Mouse (Mus musculus) cerebellum, adult 9-11 months (tissue): ENCODE data around the gene Gm10644.

Experiments used
- DNase-seq: peaks from one replicate; pipeline ENCODE4 v3.0.0; 2022

Gene Gm10644

GRCm38 (mm10) chr8:83980250-83980649, 25.2 kb upstream of the Gm10644 start:
- DNase-seq: peak; percentile 45

- no peak for DNase-seq
Observed at GRCm38 (mm10) chr8:83978200-83978599, 23.2 kb upstream of the Gm10644 start.

GRCm38 (mm10) chr8:83977646-83978045, 22.6 kb upstream of the Gm10644 start:
- DNase-seq: no peak

- no peak for DNase-seq
Observed at GRCm38 (mm10) chr8:83976779-83977350, 21.9 kb upstream of the Gm10644 start.

- no peak for DNase-seq
Observed at GRCm38 (mm10) chr8:83976101-83976630, 21.2 kb upstream of the Gm10644 start.

GRCm38 (mm10) chr8:83974521-83974920, 19.5 kb upstream of the Gm10644 start:
- DNase-seq: peak; percentile 49

- DNase-seq: peak; percentile 75
Observed at GRCm38 (mm10) chr8:83973161-83974031, 18.4 kb upstream of the Gm10644 start.

GRCm38 (mm10) chr8:83972150-83973120, 17.4 kb upstream of the Gm10644 start, which contains the start of gene Prkaca:
Prkaca (plus strand) TSS chr8:83972993.
- peak; percentile 100 for DNase-seq

GRCm38 (mm10) chr8:83971661-83972060, 16.7 kb upstream of the Gm10644 start:
- peak; percentile 46 for DNase-seq

- DNase-seq: no peak
Observed at GRCm38 (mm10) chr8:83971121-83971520, 16.1 kb upstream of the Gm10644 start.

GRCm38 (mm10) chr8:83967701-83968100, 12.7 kb upstream of the Gm10644 start:
- no peak for DNase-seq

GRCm38 (mm10) chr8:83964015-83964765, 9.2 kb upstream of the Gm10644 start:
- DNase-seq: no peak

- DNase-seq: no peak
Observed at GRCm38 (mm10) chr8:83956789-83957188, 1.8 kb upstream of the Gm10644 start.

GRCm38 (mm10) chr8:83955958-83956218, 883 bp upstream of the Gm10644 start:
- no peak for DNase-seq

GRCm38 (mm10) chr8:83954749-83955105, 278 bp downstream of the Gm10644 start:
- DNase-seq: no peak

GRCm38 (mm10) chr8:83945540-83945939, 9.5 kb downstream of the Gm10644 start:
- no peak for DNase-seq

- DNase-seq: no peak
Observed at GRCm38 (mm10) chr8:83942446-83942845, 12.6 kb downstream of the Gm10644 start.

- DNase-seq: no peak
Observed at GRCm38 (mm10) chr8:83941066-83941677, 13.8 kb downstream of the Gm10644 start.

- DNase-seq: no peak
Observed at GRCm38 (mm10) chr8:83938330-83938729, 16.7 kb downstream of the Gm10644 start.

GRCm38 (mm10) chr8:83937645-83938044, 17.4 kb downstream of the Gm10644 start:
- no peak for DNase-seq

GRCm38 (mm10) chr8:83935435-83935834, 19.6 kb downstream of the Gm10644 start:
- DNase-seq: no peak

- DNase-seq: no peak
Observed at GRCm38 (mm10) chr8:83934994-83935393, 20.0 kb downstream of the Gm10644 start.
